Mouse (Mus musculus) myocyte (in vitro differentiated cells): ENCODE results near the gene Dynlt1f. TPM values are rescaled to one million over a fixed set of nuclear protein-coding genes. Genes with fewer than 3 reads are reported as not detected.
"Not testable (repeated sequence)": the region's sequence is repeated elsewhere in the genome, so short reads cannot be mapped to it uniquely, and the experiment has no call there.

Experiments
- H3K27me3 ChIP-seq: one replicate; pipeline ENCODE4 v1.6.1; 2011; ENCODE audit not compliant: control insufficient read depth, insufficient read depth, insufficient read length
- H3K36me3 ChIP-seq: one replicate; pipeline ENCODE4 v1.6.1; 2011; ENCODE audit not compliant: control insufficient read depth, insufficient read depth
- H3K4me2 ChIP-seq: one replicate; pipeline ENCODE4 v1.6.1; 2011; ENCODE audit warnings: low read depth, control low read depth
- H3K4me3 ChIP-seq: one replicate; pipeline ENCODE4 v1.5.1; 2011; ENCODE audit warnings: mild to moderate bottlenecking, control low read depth, moderate library complexity
- H3K79me2 ChIP-seq: one replicate; pipeline ENCODE4 v1.6.1; 2011; ENCODE audit not compliant: control insufficient read depth, insufficient read depth
- H3ac ChIP-seq: one replicate; pipeline ENCODE4 v1.6.1; 2011; ENCODE audit not compliant: control insufficient read depth, insufficient read length
- E2F4 ChIP-seq: IDR thresholded peaks from one replicate; pipeline ENCODE4 v1.6.1; 2011; ENCODE audit warnings: mild to moderate bottlenecking, control low read depth, moderate library complexity; ENCODE audit not compliant: insufficient read depth
- MYOD1 ChIP-seq, 3 experiments: IDR thresholded peaks; one replicate each; pipeline ENCODE4 v1.6.1; 2011; ENCODE audit warnings: control low read depth in 2 of 3, low read depth in 2 of 3, mild to moderate bottlenecking in 2 of 3, moderate library complexity in 1 of 3; ENCODE audit not compliant: insufficient read length in 2 of 3, control insufficient read depth in 1 of 3
- POLR2A ChIP-seq: IDR thresholded peaks from one replicate; pipeline ENCODE4 v1.6.1; 2011; ENCODE audit warnings: low read depth, mild to moderate bottlenecking, control low read depth, moderate library complexity; ENCODE audit not compliant: insufficient read length
- POLR2AphosphoS2 ChIP-seq: IDR thresholded peaks from one replicate; pipeline ENCODE4 v1.6.1; 2011; ENCODE audit warnings: low read depth, control low read depth; ENCODE audit not compliant: insufficient read length
- polyA plus RNA-seq: library from polyadenylated mRNA; unstranded; fragments of >200 nt; fragmentation: generic; extraction: Trizol; gene quantifications from one replicate; pipeline ENCODE4 v1.2.1, GENCODE M21; 2012; ENCODE audit warnings: missing spikeins

Dynlt1f gene
- polyA plus RNA-seq, 1 experiment = 198 TPM

GRCm38 (mm10) chr17:6655087-6655511, 601 bp downstream of the Dynlt1f start:
- H3ac ChIP-seq = peak overlapping the region; percentile 57
- H3K36me3 ChIP-seq, H3K27me3 ChIP-seq, H3K79me2 ChIP-seq: not testable (repeated sequence)
- peak overlapping the region; percentile 35 for H3K4me3 ChIP-seq
- peak overlapping the region; percentile 74 for H3K4me2 ChIP-seq
- TF ChIP-seq E2F4 = peak; percentile 89
- peak in 1 of 3 experiments; percentile 6 for TF ChIP-seq MYOD1 (IDR thresholded peaks at IDR 0.05; ENCODE audit: control insufficient read depth in 1 of 3, insufficient read length in 2 of 3, low read depth in 2 of 3)
- TF ChIP-seq POLR2A = peak; percentile 59
- peak; percentile 29 for TF ChIP-seq POLR2AphosphoS2

GRCm38 (mm10) chr17:6653341-6653946, 2.3 kb downstream of the Dynlt1f start:
- not testable (repeated sequence) for H3ac ChIP-seq, H3K4me2 ChIP-seq, H3K79me2 ChIP-seq, H3K27me3 ChIP-seq, H3K36me3 ChIP-seq, H3K4me3 ChIP-seq

- not testable (repeated sequence) for H3K4me3 ChIP-seq, H3K79me2 ChIP-seq, H3K27me3 ChIP-seq, H3K36me3 ChIP-seq, H3K4me2 ChIP-seq, H3ac ChIP-seq
Observed at GRCm38 (mm10) chr17:6650904-6651565, 4.7 kb downstream of the Dynlt1f start.

- H3K36me3 ChIP-seq, H3K27me3 ChIP-seq, H3K4me3 ChIP-seq, H3ac ChIP-seq, H3K79me2 ChIP-seq, H3K4me2 ChIP-seq: not testable (repeated sequence)
Observed at GRCm38 (mm10) chr17:6647452-6647851, 8.2 kb downstream of the Dynlt1f start.

- H3K4me3 ChIP-seq, H3K36me3 ChIP-seq, H3ac ChIP-seq, H3K4me2 ChIP-seq, H3K79me2 ChIP-seq, H3K27me3 ChIP-seq: not testable (repeated sequence)
Observed at GRCm38 (mm10) chr17:6646841-6647240, 8.9 kb downstream of the Dynlt1f start.

- not testable (repeated sequence) for H3K27me3 ChIP-seq, H3K4me3 ChIP-seq, H3K4me2 ChIP-seq, H3K36me3 ChIP-seq, H3K79me2 ChIP-seq, H3ac ChIP-seq
Observed at GRCm38 (mm10) chr17:6645668-6646067, 10.0 kb downstream of the Dynlt1f start.

- not testable (repeated sequence) for H3ac ChIP-seq, H3K4me3 ChIP-seq, H3K27me3 ChIP-seq, H3K79me2 ChIP-seq, H3K36me3 ChIP-seq, H3K4me2 ChIP-seq
Observed at GRCm38 (mm10) chr17:6644673-6645072, 11.0 kb downstream of the Dynlt1f start.

- not testable (repeated sequence) for H3K79me2 ChIP-seq, H3ac ChIP-seq, H3K27me3 ChIP-seq, H3K4me2 ChIP-seq, H3K36me3 ChIP-seq, H3K4me3 ChIP-seq
Observed at GRCm38 (mm10) chr17:6644210-6644609, 11.5 kb downstream of the Dynlt1f start.

GRCm38 (mm10) chr17:6640771-6641429, 14.8 kb downstream of the Dynlt1f start:
- not testable (repeated sequence) for H3K4me2 ChIP-seq, H3K4me3 ChIP-seq, H3K27me3 ChIP-seq, H3ac ChIP-seq, H3K79me2 ChIP-seq, H3K36me3 ChIP-seq

GRCm38 (mm10) chr17:6640044-6640637, 15.6 kb downstream of the Dynlt1f start:
- not testable (repeated sequence) for H3K27me3 ChIP-seq, H3K79me2 ChIP-seq, H3K36me3 ChIP-seq, H3ac ChIP-seq, H3K4me2 ChIP-seq, H3K4me3 ChIP-seq

GRCm38 (mm10) chr17:6639486-6639885, 16.2 kb downstream of the Dynlt1f start:
- H3K79me2 ChIP-seq, H3K36me3 ChIP-seq, H3K4me3 ChIP-seq, H3ac ChIP-seq, H3K27me3 ChIP-seq, H3K4me2 ChIP-seq: not testable (repeated sequence)

- not testable (repeated sequence) for H3K36me3 ChIP-seq, H3K4me2 ChIP-seq, H3K79me2 ChIP-seq, H3K4me3 ChIP-seq, H3K27me3 ChIP-seq, H3ac ChIP-seq
Observed at GRCm38 (mm10) chr17:6638444-6638843, 17.3 kb downstream of the Dynlt1f start.
